Mouse (Mus musculus) adrenal gland, adult 8-10 months (tissue): Measurements from ENCODE around the gene Vmn1r122. TPM values are rescaled to one million over a fixed set of nuclear protein-coding genes. Genes with fewer than 3 reads are reported as not detected.
"Not testable (repeated sequence)": the region's sequence is repeated elsewhere in the genome, so short reads cannot be mapped to it uniquely, and the experiment has no call there.

Source experiments
- DNase-seq: peaks from one replicate; pipeline ENCODE4 v3.0.0; 2022
- total RNA-seq, 4 experiments: library from RNA; stranded (reverse); gene quantifications; 2 replicates each; pipeline ENCODE4 v1.2.4; 2022

Gene Vmn1r122
- total RNA-seq, result not detected

GRCm38 (mm10) chr7:21134028-21134427 lies at the start of gene Vmn1r122:
Vmn1r122 (minus strand) TSS chr7:21134128.
- not testable (repeated sequence) for DNase-seq

DNA sequence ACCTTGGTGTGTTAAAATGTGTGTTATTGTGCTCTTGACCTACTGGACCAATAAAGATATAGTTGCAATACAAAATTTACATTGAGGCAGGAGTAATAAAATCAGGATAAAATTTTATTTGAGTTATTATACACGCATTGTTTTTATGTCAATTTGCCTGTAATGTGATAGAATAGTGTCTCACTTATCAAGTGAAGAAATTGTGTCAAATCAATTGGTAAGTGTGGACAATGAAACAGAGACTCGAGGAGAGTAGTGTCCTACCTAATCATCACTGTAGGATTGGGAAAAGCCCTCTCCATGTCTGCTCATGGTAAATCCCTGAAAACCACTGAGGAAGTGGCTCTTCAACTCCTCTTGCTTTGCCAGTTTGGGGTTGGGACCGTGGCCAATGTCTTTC lies 28.0 kb upstream of the Vmn1r122 start, which contains the start of gene Vmn1r123:
Gene Vmn1r123 (plus strand): TSS at position 301 of the 400 bp plus-strand sequence.
- DNase-seq, result not testable (repeated sequence)

DNA sequence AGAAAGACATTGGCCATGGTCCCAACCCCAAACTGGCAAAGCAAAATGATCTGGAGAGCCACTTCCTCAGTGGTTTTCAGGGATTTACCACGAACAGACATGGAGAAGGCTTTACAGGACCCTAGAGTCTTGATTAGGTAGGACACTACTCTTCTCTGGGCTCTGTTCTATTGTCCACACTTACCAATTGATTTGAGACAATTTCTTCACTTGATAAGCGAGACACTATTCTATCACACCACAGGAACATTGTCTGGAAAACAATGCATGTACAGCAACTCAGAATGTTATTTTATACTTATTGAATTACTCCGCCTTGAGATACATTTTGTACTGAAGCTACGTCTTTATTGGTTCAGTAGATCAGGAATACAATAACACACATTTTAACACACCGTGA lies 35.5 kb downstream of the Vmn1r122 start, which contains the start of gene Vmn1r121:
Gene Vmn1r121 (minus strand): TSS at position 101 of the 400 bp plus-strand sequence.
- not testable (repeated sequence) for DNase-seq

Other genes with a start within 250 kb of the Vmn1r122 start
- gene Vmn1r118, start 221.8 kb downstream of the Vmn1r122 start, total RNA-seq, result not detected
- not detected for gene Vmn1r119, start 121.7 kb downstream of the Vmn1r122 start, total RNA-seq
- gene Vmn1r120, start 80.3 kb downstream of the Vmn1r122 start, total RNA-seq, result not detected
- not detected for gene Vmn1r121, start 35.6 kb downstream of the Vmn1r122 start, total RNA-seq
- gene Vmn1r123, start 28.1 kb upstream of the Vmn1r122 start, total RNA-seq, result not detected
- gene Gm5157, start 56.3 kb upstream of the Vmn1r122 start, total RNA-seq, result not detected
- gene Vmn1r124, start 126.5 kb upstream of the Vmn1r122 start, total RNA-seq, result not detected
- gene Vmn1r125, start 138.1 kb upstream of the Vmn1r122 start, total RNA-seq, result not detected
- gene Vmn1r126, start 167.3 kb upstream of the Vmn1r122 start, total RNA-seq, result not detected
- gene Vmn1r127, start 185.7 kb upstream of the Vmn1r122 start, total RNA-seq, result not detected
- not detected for gene Vmn1r128, start 215.2 kb upstream of the Vmn1r122 start, total RNA-seq
- not detected for gene Vmn1r129, start 227.2 kb upstream of the Vmn1r122 start, total RNA-seq